Mouse (Mus musculus) C2C12 (cell line): ENCODE data around the gene Erf.

Experiments
- CEBPB ChIP-seq: IDR thresholded peaks from one replicate; pipeline ENCODE4 v1.6.1; 2011; ENCODE audit warnings: low read depth, mild to moderate bottlenecking, control low read depth, moderate library complexity
- CTCF ChIP-seq: IDR thresholded peaks from one replicate; pipeline ENCODE4 v1.5.1; 2011; ENCODE audit not compliant: control insufficient read depth, insufficient read depth, insufficient read length
- FOSL1 ChIP-seq: IDR thresholded peaks from one replicate; pipeline ENCODE4 v1.8.0; 2011; ENCODE audit warnings: mild to moderate bottlenecking, low read length; ENCODE audit not compliant: poor library complexity, insufficient read depth, severe bottlenecking
- MAX ChIP-seq: IDR thresholded peaks from one replicate; pipeline ENCODE4 v1.6.1; 2011; ENCODE audit warnings: mild to moderate bottlenecking, control low read depth
- MYOD1 ChIP-seq: IDR thresholded peaks from one replicate; pipeline ENCODE4 v1.6.1; 2011; ENCODE audit warnings: low read depth; ENCODE audit not compliant: control insufficient read depth, insufficient read length
- MYOG ChIP-seq: IDR thresholded peaks from one replicate; pipeline ENCODE4 v1.6.1; 2011; ENCODE audit not compliant: control insufficient read depth, insufficient read length; ENCODE audit errors: extremely low read depth
- USF1 ChIP-seq: IDR thresholded peaks from one replicate; pipeline ENCODE4 v1.6.1; 2011; ENCODE audit warnings: low read depth, mild to moderate bottlenecking, control low read depth, moderate library complexity

DNA sequence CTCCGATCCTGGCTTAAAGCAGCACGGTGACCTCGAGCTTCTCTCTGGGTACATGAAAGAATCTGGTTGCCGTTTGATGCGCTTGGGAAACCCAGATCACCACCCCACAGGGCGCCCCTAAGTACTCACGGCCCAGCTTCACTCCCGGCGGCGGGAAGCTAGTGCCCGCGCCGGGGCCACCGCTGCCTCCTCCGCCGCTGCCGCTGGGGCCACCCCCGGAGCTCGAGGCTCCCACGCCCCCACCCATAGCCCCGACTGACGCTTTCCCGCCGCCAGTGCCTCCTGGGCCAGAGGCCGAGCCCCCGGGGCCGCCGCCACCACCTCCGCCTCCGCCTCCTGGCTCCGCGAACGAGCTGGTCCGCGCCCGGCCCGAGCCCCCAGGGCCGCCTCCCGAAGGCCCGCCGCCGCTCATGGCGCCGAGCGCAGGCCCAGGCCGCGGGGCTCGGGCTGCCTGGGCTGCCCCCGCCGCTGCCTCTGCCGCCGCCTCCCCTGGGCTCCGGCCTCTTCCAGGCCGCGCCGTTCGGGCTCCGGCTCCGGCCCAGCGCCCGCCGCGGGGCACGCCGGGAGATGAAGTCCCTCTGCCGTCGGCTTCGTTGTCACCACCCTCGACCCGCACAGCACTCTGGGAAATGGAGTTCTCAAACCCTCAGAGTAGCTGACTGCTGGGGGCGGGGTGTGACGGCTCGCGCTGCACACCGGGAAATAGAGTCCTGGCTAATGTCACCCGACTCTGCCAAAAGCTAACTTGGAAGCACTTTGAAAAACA is 13.1 kb downstream of the Erf start, which contains the start of gene Gsk3a:
- TF ChIP-seq CTCF (no peak), CEBPB (no peak), USF1 (no peak), MAX (no peak), MYOG (no peak), FOSL1 (no peak), MYOD1 (no peak)
